Mouse (Mus musculus) lung, postnatal 25 days (tissue): Measurements from ENCODE around the gene Fabp6.

Source experiments
- DNase-seq: peaks from one replicate; pipeline ENCODE4 v3.0.0; 2022; ENCODE audit warnings: low spot score

Fabp6 gene

DNA sequence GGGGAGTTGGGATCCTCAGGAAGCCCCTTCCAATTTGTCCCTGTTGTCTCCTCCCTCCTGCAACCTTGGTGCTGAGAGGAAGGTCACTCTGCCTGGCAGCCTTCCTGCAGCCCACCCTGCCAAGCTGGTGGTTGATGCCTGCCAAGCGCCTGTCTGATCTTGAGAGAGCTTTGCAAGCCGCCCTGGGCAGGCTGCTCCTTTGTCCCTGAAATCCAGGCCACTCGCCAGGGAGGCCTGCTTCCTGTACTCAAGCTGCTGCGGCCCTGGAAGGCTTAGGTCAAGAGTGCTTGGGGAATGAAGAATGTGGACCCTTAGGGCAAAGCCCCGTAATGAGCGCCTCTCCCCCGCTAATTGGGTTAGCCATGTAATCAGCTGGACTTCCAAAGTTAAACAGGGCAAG is 53.2 kb downstream of the Fabp6 start:
- peak; percentile 47 for DNase-seq

DNA sequence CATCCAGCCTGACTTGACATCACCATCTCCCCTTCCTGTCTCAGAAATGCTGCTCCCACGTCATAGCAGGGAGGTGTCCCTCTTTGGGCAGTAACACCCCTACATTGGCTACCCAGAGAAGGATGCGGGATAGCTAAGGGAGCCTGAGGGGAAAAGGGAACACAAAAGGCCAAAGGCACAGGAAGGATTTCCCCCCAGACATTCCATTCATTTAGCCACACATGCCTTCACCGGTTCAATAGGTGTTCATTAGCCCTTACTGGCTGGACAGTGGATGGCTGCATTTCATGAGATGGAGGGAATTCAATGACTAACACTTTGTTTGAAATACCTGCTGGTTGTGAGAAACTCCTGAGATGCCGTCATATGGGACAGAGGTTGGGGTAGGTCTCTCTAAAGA is 54.7 kb downstream of the Fabp6 start:
- no peak for DNase-seq
